Mouse (Mus musculus) cerebellum, postnatal 25 days (tissue): ENCODE measurements at regions not wholly inside any gene's neighbourhood (a gene's known extent, or its start where the extent isn't known, plus 50 kb on each side); places are given as distances from the start of the nearest gene placed in this dataset.
"Not testable (repeated sequence)": the region's sequence is repeated elsewhere in the genome, so short reads cannot be mapped to it uniquely, and the experiment has no call there.

ENCODE experiments used
- DNase-seq, 2 experiments: peaks; one replicate each; pipeline ENCODE4 v3.0.0; 2021; ENCODE audit warnings: mixed read lengths in 2 of 2

DNA sequence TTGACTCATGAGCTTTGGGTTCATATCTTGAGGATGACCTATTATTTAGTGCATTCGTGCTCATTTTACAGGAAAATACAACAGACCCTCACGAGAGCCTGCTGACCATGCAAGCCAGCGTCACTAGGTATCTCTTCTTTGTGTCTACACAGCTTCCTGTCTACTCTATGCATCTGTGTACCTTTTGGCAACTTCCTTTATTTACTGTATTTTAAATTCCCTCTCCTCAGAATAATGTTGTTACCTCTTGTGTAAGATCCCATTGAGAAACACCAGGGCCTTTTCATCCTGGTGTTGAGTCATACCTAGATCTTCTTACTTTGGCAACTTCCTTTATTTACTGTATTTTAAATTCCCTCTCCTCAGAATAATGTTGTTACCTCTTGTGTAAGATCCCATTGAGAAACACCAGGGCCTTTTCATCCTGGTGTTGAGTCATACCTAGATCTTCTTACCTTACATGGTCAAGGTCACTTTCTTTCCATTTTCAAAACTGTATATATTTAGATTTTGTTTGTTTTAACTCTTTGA is 639.1 kb upstream of the Rorb start:
- DNase-seq: not testable (repeated sequence)

DNA sequence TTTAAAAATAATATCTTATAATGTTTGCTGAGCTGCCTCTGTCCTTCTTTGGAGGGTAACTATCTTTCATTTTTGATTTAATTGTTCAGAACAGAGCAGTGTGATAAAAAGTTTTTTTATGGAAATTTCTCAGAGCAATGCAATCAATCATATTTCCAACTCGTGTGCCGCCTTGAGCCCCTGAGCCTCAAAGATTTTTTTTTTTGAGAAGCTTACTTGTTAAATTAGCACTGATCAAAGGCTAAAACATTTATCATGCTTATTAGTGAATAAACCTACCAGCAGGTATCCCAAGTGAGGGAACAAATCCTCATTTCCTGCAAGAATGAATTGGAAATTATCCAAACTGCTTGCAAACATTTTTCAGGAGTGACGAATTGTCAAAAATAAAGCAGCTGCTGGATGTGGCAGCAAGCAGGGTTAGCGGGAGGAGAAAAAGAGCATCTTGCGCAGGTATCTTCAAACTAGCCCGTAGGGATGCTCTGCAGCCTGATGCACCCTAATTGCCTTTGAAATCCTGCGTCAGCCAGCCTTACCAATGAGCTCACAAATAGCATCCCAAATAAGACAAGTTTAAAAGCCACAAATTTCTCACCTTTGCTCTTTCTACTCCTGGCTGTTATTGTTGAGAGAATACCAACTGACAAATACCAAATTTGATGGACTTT is 637.0 kb upstream of the Rorb start:
- DNase-seq: no peak

DNA sequence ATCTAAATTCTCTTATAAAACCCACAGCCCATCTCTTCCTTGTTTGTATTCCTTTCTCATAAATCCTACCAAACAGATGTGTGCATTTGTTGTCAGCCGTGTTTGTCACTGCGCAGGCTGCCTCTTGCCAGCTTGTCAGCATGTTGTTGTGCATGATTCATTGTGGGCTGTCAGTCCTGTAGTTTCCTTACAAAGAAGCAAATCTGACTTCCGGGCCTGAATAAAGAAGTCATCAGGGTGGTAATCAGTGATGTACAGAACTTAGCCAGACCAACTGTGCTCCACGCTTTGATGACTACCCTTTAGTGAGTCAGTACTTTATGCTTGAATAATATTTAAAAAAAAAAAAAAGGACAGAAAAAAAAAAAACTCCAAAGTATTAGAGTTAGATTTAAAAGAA is 608.9 kb upstream of the Rorb start:
- DNase-seq: no peak
